Mouse (Mus musculus) small intestine, adult 2 months (tissue): ENCODE data around the gene Il4ra.

ENCODE experiments used
- CTCF ChIP-seq: fragments of 200-500 bp; IDR thresholded peaks from 2 replicates; pipeline ENCODE4 v1.5.1; 2012; ENCODE audit warnings: low read depth, mild to moderate bottlenecking, control low read depth, inconsistent platforms, low read length, moderate library complexity, mixed read lengths; ENCODE audit not compliant: insufficient replicate concordance, insufficient read length; ENCODE audit errors: extremely low read depth
- POLR2A ChIP-seq: fragments of 200-500 bp; IDR thresholded peaks from 2 replicates; pipeline ENCODE4 v1.6.1; 2012; ENCODE audit warnings: low read depth, mild to moderate bottlenecking, control low read depth, inconsistent platforms, low read length, moderate library complexity

GRCm38 (mm10) chr7:125519715-125520114 is 32.2 kb upstream of the Il4ra start:
- TF ChIP-seq CTCF = no peak
- no peak for TF ChIP-seq POLR2A
